Mouse (Mus musculus): ENCODE data around the gene Zfp597. TPM values are rescaled to one million over a fixed set of nuclear protein-coding genes. Genes with fewer than 3 reads are reported as not detected.

Zfp597 gene
- polyA plus RNA-seq, 1 experiment from 2014 or later: 14.9 TPM

DNA sequence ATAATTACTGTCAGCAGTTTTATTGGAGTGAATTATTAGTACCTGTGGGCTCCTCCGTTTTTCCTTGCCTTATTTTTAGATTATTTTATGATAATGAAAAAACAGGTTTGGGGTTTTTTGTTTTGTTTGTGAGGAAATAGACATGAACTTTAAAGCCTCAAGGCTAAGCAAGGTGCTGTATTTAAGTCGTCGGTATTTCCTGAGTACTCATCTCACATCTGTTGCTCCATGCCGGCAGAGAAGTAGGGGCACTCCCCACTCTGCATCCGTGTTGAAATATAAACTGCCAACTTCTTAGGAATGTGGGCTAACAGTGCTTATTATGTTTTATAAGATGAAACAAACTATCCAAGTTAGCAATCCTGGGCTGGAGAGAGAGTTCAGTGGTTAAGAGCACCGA lies 11.7 kb upstream of the Zfp597 start:
- Histone ChIP-seq H3K4me2 (no peak overlapping the region), H3K4me1 (replicated peaks) (no peaks in the 10 kb centered on the region), H3K4me3 (no peak overlapping the region), H3K27me3 (no peaks in the 10 kb centered on the region), H3K27ac (replicated peaks) (no peak overlapping the region), H3K9me3 (no peaks in the 10 kb centered on the region), H3K36me3 (peaks cover 51% of the 10 kb centered on the region), H3K9ac (no peak overlapping the region)
- no peak for ATAC-seq (ENCODE audit: low FRiP score, low read depth)
- WGBS: 88% methylated on average over 6 of the region's 6 CpGs

DNA sequence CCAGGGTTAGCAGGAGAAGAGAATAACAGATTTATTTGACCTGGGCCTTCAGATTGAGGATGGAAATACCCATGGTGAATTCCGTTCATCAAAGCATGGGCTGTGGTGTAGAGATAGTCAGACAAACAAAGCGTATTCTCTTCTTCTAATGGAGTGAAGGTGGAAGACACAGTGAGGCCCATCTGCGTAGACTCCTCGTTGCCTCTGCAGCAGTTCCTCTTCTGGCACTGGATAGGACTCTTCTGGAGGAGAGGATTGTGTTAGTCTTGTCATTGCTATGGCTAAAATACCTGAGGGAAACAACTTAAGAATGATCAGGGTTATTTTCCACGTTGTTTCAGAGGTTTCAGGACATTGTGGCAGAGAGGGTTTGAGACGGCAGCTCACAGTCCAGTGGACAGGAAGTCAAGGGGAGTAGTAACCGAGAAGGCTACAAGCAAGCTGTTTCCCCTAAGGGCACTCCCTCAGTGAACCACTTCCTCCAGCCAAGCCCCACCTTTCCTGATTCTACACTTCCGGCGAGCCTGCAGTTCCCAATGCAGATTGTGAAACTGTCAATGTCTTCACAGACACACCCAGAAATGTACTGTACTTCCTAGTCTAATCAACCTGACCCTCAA lies 10.9 kb upstream of the Zfp597 start:
- Histone ChIP-seq H3K27ac (replicated peaks) (peak overlapping the region; percentile 28; the same call in 1 of the 2 replicates), H3K4me2 (no peak overlapping the region), H3K4me3 (no peak overlapping the region), H3K27me3 (no peaks in the 10 kb centered on the region), H3K4me1 (replicated peaks) (no peaks in the 10 kb centered on the region), H3K9me3 (no peaks in the 10 kb centered on the region), H3K9ac (no peak overlapping the region), H3K36me3 (peaks cover 44% of the 10 kb centered on the region)
- ATAC-seq (ENCODE audit: low FRiP score, low read depth): no peak
- WGBS: 89% methylated on average over 9 of the region's 9 CpGs

DNA sequence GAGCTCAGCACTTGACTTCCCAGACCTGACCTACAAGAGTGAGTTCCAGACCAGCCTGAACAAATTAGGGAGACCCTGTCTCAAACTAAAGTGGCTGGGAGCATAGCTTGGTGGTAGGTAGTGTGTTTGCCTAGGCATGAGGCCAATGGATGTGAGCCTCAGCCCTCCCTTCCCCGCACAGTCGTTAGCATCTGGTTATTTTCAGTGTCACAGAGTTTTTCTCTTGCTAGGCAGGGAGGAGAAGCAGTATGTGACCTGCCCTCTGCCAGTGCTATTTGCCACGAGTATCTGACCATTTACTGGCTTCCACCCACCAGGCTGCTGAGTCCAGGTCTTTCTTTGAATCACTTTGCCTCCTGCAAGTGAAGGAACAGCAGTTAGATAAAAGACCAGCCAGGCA lies 9.4 kb upstream of the Zfp597 start:
- Histone ChIP-seq H3K4me1 (replicated peaks) (no peaks in the 10 kb centered on the region), H3K4me3 (no peak overlapping the region), H3K27ac (replicated peaks) (no peak overlapping the region), H3K36me3 (peaks cover 28% of the 10 kb centered on the region), H3K4me2 (no peak overlapping the region), H3K27me3 (no peaks in the 10 kb centered on the region), H3K9me3 (no peaks in the 10 kb centered on the region), H3K9ac (no peak overlapping the region)
- ATAC-seq (ENCODE audit: low FRiP score, low read depth): no peak
- 80% methylated on average over 3 of the region's 3 CpGs for WGBS

DNA sequence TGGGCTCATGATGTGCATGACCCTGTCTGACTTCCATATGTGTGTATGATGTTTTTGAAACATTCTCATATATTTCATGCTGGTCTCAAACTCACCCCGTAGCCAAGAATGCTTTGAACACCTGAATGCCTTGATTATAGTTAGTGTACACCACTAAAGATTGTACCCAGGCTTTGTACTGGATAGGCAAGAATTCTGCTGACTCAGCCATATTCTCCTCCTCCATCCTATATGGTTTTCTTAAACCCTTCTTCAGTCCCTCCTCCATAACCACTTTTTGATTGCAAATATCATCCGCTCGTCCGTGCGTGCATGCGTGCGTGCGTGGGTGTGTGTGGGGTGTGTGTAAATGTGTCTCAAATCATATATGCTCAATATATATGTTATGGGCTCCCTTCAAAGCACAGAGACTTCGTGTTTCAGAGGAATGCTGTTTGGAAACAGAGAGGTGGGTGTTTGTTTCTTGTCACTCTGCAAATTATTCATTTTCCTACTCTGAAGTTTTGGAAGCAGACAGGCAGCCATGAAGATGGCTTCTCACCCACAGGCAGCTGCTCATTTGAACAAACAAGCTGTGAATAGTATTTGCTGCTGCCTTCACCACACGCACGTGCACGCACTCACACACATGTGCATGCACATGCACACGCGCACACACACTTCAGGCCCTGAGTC lies 7.4 kb upstream of the Zfp597 start:
- Histone ChIP-seq H3K4me3 (no peak overlapping the region), H3K36me3 (peaks cover 10% of the 10 kb centered on the region), H3K9me3 (no peaks in the 10 kb centered on the region), H3K4me2 (no peak overlapping the region), H3K9ac (no peak overlapping the region), H3K27me3 (no peaks in the 10 kb centered on the region), H3K27ac (replicated peaks) (no peak overlapping the region), H3K4me1 (replicated peaks) (0 out of 2 replicates have a peak, but pooled peaks cover 4% of the 10 kb centered on the region)
- ATAC-seq (ENCODE audit: low FRiP score, low read depth): no peak
- WGBS: 95% methylated on average over 14 of the region's 14 CpGs

DNA sequence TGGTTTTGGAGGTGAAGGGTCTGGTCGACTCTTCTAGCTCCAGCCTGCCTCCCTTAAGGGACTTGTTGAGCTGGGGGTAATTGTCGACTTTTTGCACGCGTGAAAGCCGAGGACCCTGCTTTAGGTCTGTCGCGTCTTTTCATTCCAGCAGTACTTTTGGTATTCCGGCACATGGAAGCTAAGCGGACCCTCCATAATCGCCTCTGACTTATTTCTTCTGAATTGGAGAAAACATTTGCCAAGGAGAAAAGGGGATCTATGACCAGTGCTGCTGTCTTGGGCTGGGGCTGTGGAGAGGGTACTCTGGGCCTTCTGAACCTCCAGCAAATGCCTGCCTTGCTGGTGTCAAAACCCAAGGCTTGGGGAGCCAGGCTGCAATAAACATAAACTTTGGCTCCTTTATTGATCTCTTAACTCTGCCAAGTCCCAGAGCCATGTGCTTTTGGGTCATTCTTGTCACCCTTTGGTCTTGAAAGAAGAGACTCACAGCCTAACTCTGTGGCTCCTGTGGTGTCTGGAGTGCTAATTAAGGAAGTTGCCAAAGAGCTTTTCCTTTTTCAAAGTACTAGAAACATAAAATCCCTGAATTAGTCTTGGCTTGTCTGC lies 807 bp upstream of the Zfp597 start:
- no peaks in the 10 kb centered on the region for H3K27me3 ChIP-seq
- H3K4me1 ChIP-seq (replicated peaks): peaks cover 33% of the 10 kb centered on the region
- peak overlapping the region; percentile 71 for H3K4me2 ChIP-seq
- ATAC-seq (ENCODE audit: low FRiP score, low read depth): 0 out of 2 replicates have a peak, but pooled peaks have one; percentile 0
- H3K36me3 ChIP-seq: no peaks in the 10 kb centered on the region
- H3K27ac ChIP-seq (replicated peaks): peak overlapping the region; percentile 97
- H3K4me3 ChIP-seq: peak overlapping the region; percentile 79
- H3K9me3 ChIP-seq: no peaks in the 10 kb centered on the region
- WGBS: 4% methylated on average over 10 of the region's 10 CpGs
- H3K9ac ChIP-seq: peak overlapping the region; percentile 69

DNA sequence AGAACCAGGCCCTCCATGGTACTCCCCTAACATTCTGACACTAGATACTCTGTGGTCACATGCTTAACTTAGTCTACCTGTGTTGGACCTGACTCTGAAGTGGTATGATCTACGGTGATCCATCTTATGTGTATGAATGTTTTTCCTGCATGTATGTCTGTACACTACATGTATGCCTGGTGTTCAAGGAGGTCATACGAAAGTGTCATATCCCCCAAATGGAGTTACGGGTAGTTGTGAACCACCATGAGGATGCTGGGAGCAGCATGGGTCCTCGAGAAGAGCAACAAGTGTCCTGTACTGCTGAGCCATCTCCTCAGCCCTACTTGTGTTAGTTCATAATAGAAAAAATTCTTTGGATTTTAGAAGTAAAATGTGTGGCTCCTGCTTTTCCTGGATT lies 8.0 kb downstream of the Zfp597 start:
- peaks cover 17% of the 10 kb centered on the region for H3K4me1 ChIP-seq (replicated peaks)
- H3K4me3 ChIP-seq: no peak overlapping the region
- no peaks in the 10 kb centered on the region for H3K9me3 ChIP-seq
- peaks cover 12% of the 10 kb centered on the region for H3K36me3 ChIP-seq
- H3K27me3 ChIP-seq: no peaks in the 10 kb centered on the region
- no peak overlapping the region for H3K4me2 ChIP-seq
- H3K27ac ChIP-seq (replicated peaks): no peak overlapping the region
- WGBS: 96% methylated on average over 4 of the region's 4 CpGs
- no peak overlapping the region for H3K9ac ChIP-seq
- no peak for ATAC-seq (ENCODE audit: low FRiP score, low read depth)

DNA sequence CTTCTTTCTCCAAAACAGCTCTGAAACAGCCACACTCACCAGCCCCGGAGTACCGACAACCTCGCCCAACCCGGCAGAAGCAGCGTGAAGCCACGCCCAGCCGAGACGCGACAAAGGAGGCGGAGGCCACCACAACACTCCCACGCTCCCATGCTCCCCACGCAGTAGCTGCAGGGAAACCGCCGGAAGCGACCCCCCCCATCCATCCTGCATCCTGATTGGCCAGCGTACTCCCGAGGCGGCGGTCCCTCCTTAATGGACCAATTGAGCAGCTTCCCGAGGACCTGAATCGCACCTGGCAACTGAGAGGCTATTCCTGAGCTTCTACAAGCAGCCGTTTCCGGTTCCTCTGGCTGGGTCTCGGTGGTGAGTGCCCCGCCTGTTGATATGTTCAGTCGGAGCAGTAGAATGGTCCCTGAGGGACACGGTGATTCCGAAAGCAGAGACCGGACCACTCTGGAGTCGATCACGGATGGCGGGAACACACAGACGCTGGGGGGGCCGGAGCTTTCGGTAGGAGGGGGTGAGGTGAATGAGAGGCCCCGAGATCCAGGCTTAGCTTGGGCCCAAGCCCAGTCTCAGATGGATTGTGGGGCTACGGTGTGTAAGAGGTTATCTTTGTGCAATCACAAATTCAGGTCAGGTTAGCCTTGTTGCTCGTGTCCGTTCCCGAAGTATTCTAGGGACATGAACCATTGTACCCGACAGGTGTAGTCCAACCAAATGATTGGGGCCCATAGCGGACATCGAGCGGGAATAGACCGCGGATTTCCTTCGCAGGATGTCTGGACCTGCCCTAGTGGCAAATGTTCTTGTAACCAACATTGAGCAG lies 11.9 kb downstream of the Zfp597 start, which contains the start of gene Naa60:
Naa60 (plus strand) TSS at position 160 of the 832 bp plus-strand sequence.
- peaks cover 14% of the 10 kb centered on the region for H3K36me3 ChIP-seq
- peak; percentile 98 for ATAC-seq (ENCODE audit: low FRiP score, low read depth)
- peak within 1 kb of the TSS; percentile 68 for H3K27ac ChIP-seq (replicated peaks)
- no peaks in the 10 kb centered on the region for H3K9me3 ChIP-seq
- peak within 1 kb of the TSS; percentile 79 for H3K4me2 ChIP-seq
- WGBS: 3% methylated on average over 47 of the region's 47 CpGs
- no peaks in the 10 kb centered on the region for H3K27me3 ChIP-seq
- peak within 1 kb of the TSS; percentile 64 for H3K9ac ChIP-seq
- H3K4me3 ChIP-seq: peak within 1 kb of the TSS; percentile 57
- peaks cover 22% of the 10 kb centered on the region for H3K4me1 ChIP-seq (replicated peaks)

DNA sequence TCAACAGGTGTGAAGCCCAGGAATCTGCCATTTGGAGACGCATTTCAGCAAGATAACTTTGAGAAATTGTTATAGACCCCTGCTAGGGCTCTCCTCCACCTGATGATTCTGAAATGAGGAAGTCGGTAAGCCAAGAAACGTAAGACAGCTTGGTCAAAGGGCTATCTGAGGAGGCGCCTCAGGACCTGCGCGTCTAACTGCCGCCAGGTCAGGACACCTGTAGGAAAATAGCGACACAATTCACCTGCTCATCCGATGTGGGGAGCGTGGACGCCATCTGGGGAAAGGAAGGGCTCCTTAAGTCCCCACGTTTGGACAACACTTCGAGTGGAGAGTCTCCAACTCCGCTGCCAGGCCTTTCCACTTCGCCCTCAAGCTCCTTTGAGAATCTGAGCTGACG lies 12.5 kb downstream of the Zfp597 start:
- Histone ChIP-seq H3K27ac (replicated peaks) (peak overlapping the region; percentile 51; the same call in 1 of the 2 replicates), H3K27me3 (no peaks in the 10 kb centered on the region), H3K9me3 (no peaks in the 10 kb centered on the region), H3K4me1 (replicated peaks) (peaks cover 22% of the 10 kb centered on the region), H3K4me2 (peak overlapping the region; percentile 79), H3K4me3 (peak overlapping the region; percentile 57), H3K36me3 (peaks cover 14% of the 10 kb centered on the region), H3K9ac (peak overlapping the region; percentile 64)
- 0 out of 2 replicates have a peak, but pooled peaks have one; percentile 8 for ATAC-seq (ENCODE audit: low FRiP score, low read depth)
- WGBS: 3% methylated on average over 16 of the region's 16 CpGs

DNA sequence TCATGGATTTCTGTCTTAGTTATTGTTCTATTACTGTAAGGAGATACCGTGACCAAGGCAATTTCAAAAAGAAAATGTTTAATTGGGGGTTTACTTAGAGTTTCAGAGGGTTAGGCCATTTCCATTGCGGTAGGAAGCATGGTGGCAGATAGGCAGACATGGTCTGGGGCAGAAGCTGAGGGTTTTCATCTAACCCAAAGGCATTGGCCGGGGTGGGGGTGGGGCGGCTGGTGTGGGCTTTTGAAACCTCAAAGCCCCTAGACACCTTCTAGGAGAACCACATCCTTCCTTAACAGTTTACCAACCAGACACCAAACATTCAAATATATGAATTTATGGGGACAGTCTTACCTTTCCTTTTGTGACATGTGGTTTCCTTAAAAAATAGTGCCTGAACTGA lies 25.1 kb downstream of the Zfp597 start:
- Histone ChIP-seq H3K4me3 (no peak overlapping the region), H3K27me3 (no peaks in the 10 kb centered on the region), H3K4me2 (no peak overlapping the region), H3K9me3 (no peaks in the 10 kb centered on the region), H3K27ac (replicated peaks) (no peak overlapping the region), H3K4me1 (replicated peaks) (no peaks in the 10 kb centered on the region), H3K36me3 (peaks cover 42% of the 10 kb centered on the region), H3K9ac (no peak overlapping the region)
- WGBS: 95% methylated on average over 4 of the region's 4 CpGs
- no peak for ATAC-seq (ENCODE audit: low FRiP score, low read depth)

DNA sequence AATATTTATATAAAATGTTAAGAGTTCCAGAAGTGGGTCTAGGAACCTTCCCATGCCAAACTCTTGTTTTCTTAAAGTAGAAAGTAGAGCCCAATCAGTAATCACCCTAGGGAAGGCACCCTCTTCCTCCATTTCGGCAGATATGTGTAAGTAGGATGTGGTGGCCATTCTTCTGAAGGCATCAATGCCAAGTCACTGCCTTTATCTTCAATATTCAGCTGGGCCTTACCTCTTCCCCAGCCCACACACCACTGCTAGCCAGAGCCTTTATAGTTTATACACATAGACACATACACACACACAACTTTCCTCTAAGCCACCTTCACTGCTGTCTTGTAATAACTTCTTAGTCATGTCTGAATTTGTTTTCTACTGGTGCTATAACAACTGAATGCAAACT lies 28.6 kb downstream of the Zfp597 start:
- no peaks in the 10 kb centered on the region for H3K4me1 ChIP-seq (replicated peaks)
- H3K27me3 ChIP-seq: no peaks in the 10 kb centered on the region
- no peak overlapping the region for H3K27ac ChIP-seq (replicated peaks)
- peaks cover 21% of the 10 kb centered on the region; the same call in 1 of the 2 replicates for H3K36me3 ChIP-seq
- H3K9ac ChIP-seq: no peak overlapping the region
- H3K4me2 ChIP-seq: no peak overlapping the region
- WGBS: 89% methylated on average over 1 of the region's 1 CpGs
- no peak for ATAC-seq (ENCODE audit: low FRiP score, low read depth)
- no peaks in the 10 kb centered on the region for H3K9me3 ChIP-seq
- H3K4me3 ChIP-seq: no peak overlapping the region

DNA sequence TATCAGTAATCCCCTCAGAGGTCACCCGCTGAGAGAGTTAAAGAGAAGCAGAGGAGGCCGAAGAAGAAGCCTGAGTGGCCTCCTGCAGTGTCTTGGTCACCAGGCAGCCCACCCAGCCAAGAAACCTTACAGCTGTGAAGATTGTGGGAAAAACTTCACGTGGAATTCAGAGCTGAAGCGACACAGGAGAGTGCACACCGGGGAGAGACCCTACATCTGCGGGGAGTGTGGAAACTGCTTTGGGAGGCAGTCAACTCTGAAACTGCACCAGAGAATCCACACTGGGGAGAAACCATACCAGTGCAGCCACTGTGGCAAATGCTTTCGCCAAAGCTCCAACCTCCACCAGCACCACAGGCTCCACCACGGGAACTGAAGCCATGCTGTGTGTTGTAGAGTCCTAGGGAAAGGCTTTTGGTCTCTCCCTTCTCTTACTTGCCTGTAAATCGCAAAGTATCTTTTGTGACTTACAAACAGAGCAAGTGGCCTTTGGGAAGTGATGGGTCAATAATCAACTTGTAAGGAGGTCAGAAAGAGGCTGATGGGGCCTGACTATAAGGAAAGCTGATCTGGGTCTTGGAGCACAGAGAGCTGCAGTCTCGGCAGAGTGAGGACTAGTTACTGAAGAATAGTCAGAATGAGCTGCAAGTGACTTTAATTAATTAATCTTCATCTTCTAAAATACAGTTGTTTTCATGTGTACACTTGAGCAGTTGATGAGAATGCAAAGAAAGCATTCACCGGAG lies 29.8 kb downstream of the Zfp597 start:
- ATAC-seq (ENCODE audit: low FRiP score, low read depth): no peak
- H3K4me3 ChIP-seq: no peak overlapping the region
- no peak overlapping the region for H3K27ac ChIP-seq (replicated peaks)
- H3K9ac ChIP-seq: no peak overlapping the region
- H3K9me3 ChIP-seq: no peaks in the 10 kb centered on the region
- H3K36me3 ChIP-seq: peaks cover 18% of the 10 kb centered on the region; the same call in 1 of the 2 replicates
- no peaks in the 10 kb centered on the region for H3K27me3 ChIP-seq
- H3K4me1 ChIP-seq (replicated peaks): no peaks in the 10 kb centered on the region
- 50% methylated on average over 11 of the region's 11 CpGs for WGBS
- H3K4me2 ChIP-seq: no peak overlapping the region

Measured in hindbrain, embryonic 15.5 days (tissue).